Mouse (Mus musculus) testis, adult 2 months (tissue): Measurements from ENCODE around the gene Gatm.
A peak's percentile ranks its signal among the peaks of the same experiment; 100 is the strongest.

Source experiments
- CTCF ChIP-seq: fragments of 200-500 bp; IDR thresholded peaks from 2 replicates; pipeline ENCODE4 v1.5.1; 2012; ENCODE audit warnings: low read depth, mild to moderate bottlenecking, inconsistent platforms, low read length, moderate library complexity; ENCODE audit not compliant: control insufficient read depth, insufficient read depth, insufficient replicate concordance
- POLR2A ChIP-seq: fragments of 200-500 bp; IDR thresholded peaks from 2 replicates; pipeline ENCODE4 v1.6.1; 2012; ENCODE audit warnings: low read depth, mild to moderate bottlenecking, inconsistent platforms, low read length, moderate library complexity; ENCODE audit not compliant: control insufficient read depth

DNA sequence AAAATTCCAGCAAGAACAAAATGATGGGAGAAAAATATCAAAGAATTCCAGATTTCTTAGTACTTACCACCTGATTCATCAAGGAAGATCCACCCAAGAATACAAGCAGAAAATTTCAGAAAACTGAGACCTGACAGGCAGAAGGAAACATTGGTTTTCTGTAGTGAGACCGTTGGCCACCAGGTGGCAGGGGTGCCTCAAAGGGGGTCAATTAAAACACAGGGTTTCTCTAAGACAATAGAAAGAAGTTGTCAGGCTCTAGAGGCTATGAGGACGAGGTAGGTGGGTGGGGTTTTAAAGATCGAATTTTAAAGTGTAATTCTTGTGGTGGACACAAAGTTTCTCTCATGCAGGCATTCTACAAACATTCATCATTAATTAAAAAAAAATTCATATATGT lies 41.7 kb downstream of the Gatm start:
- no peak for TF ChIP-seq POLR2A
- TF ChIP-seq CTCF: peak; percentile 32; the same call in 1 of the 2 replicates
